Mouse (Mus musculus) C2C12 (cell line): ENCODE results near the gene Nfe2. TPM values are rescaled to one million over a fixed set of nuclear protein-coding genes. Genes with fewer than 3 reads are reported as not detected.
A peak's percentile ranks its signal among the peaks of the same experiment; 100 is the strongest.

ENCODE experiments used
- H3K27me3 ChIP-seq: one replicate; pipeline ENCODE4 v1.6.1; 2011; ENCODE audit not compliant: control insufficient read depth, insufficient read depth, insufficient read length
- H3K36me3 ChIP-seq: one replicate; pipeline ENCODE4 v1.6.1; 2011; ENCODE audit not compliant: control insufficient read depth, insufficient read depth
- H3K4me3 ChIP-seq: one replicate; pipeline ENCODE4 v1.5.1; 2011; ENCODE audit warnings: mild to moderate bottlenecking, control low read depth; ENCODE audit not compliant: poor library complexity, insufficient read depth, severe bottlenecking
- H3K79me2 ChIP-seq: one replicate; pipeline ENCODE4 v1.6.1; 2011; ENCODE audit not compliant: control insufficient read depth, insufficient read depth
- H3K79me3 ChIP-seq: one replicate; pipeline ENCODE4 v1.6.1; 2011; ENCODE audit warnings: low read depth, control low read depth
- H3ac ChIP-seq: one replicate; pipeline ENCODE3; 2011; ENCODE audit warnings: low read depth; ENCODE audit not compliant: control insufficient read depth, insufficient read length
- CEBPB ChIP-seq: IDR thresholded peaks from one replicate; pipeline ENCODE4 v1.6.1; 2011; ENCODE audit warnings: low read depth, mild to moderate bottlenecking, control low read depth, moderate library complexity
- CTCF ChIP-seq: IDR thresholded peaks from one replicate; pipeline ENCODE4 v1.5.1; 2011; ENCODE audit not compliant: control insufficient read depth, insufficient read depth, insufficient read length
- FOSL1 ChIP-seq: IDR thresholded peaks from one replicate; pipeline ENCODE4 v1.8.0; 2011; ENCODE audit warnings: mild to moderate bottlenecking, low read length; ENCODE audit not compliant: poor library complexity, insufficient read depth, severe bottlenecking
- MAX ChIP-seq: IDR thresholded peaks from one replicate; pipeline ENCODE4 v1.6.1; 2011; ENCODE audit warnings: mild to moderate bottlenecking, control low read depth
- MYOD1 ChIP-seq: IDR thresholded peaks from one replicate; pipeline ENCODE4 v1.6.1; 2011; ENCODE audit warnings: low read depth; ENCODE audit not compliant: control insufficient read depth, insufficient read length
- MYOG ChIP-seq: IDR thresholded peaks from one replicate; pipeline ENCODE4 v1.6.1; 2011; ENCODE audit not compliant: control insufficient read depth, insufficient read length; ENCODE audit errors: extremely low read depth
- USF1 ChIP-seq: IDR thresholded peaks from one replicate; pipeline ENCODE4 v1.6.1; 2011; ENCODE audit warnings: low read depth, mild to moderate bottlenecking, control low read depth, moderate library complexity
- polyA plus RNA-seq: library from polyadenylated mRNA; unstranded; fragments of >200 nt; fragmentation: generic; extraction: Trizol; gene quantifications from one replicate; pipeline ENCODE4 v1.2.1, GENCODE M21; 2012; ENCODE audit warnings: missing spikeins

The Nfe2 gene
- polyA plus RNA-seq, 1 experiment, result 0.25 TPM

GRCm38 (mm10) chr15:103237295-103237694 lies 20.9 kb downstream of the Nfe2 start:
- no peak overlapping the region for H3ac ChIP-seq
- H3K79me3 ChIP-seq, result peaks cover 86% of the 10 kb centered on the region
- H3K27me3 ChIP-seq, result no peaks in the 10 kb centered on the region
- H3K79me2 ChIP-seq, result peaks cover 90% of the 10 kb centered on the region
- TF ChIP-seq CTCF, result no peak
- TF ChIP-seq MAX, result no peak
- no peak for TF ChIP-seq MYOD1
- TF ChIP-seq CEBPB, result no peak
- no peak for TF ChIP-seq MYOG
- no peak for TF ChIP-seq FOSL1
- no peak for TF ChIP-seq USF1
- peaks cover 61% of the 10 kb centered on the region for H3K36me3 ChIP-seq
- H3K4me3 ChIP-seq, result no peak overlapping the region

GRCm38 (mm10) chr15:103233119-103233518 lies 25.1 kb downstream of the Nfe2 start:
- no peak for TF ChIP-seq FOSL1
- TF ChIP-seq CTCF, result no peak
- Histone ChIP-seq H3K4me3 (no peak overlapping the region), H3K79me3 (peaks cover 96% of the 10 kb centered on the region), H3K36me3 (peaks cover 66% of the 10 kb centered on the region), H3K79me2 (peaks cover 100% of the 10 kb centered on the region), H3K27me3 (no peaks in the 10 kb centered on the region), H3ac (no peak overlapping the region)

DNA sequence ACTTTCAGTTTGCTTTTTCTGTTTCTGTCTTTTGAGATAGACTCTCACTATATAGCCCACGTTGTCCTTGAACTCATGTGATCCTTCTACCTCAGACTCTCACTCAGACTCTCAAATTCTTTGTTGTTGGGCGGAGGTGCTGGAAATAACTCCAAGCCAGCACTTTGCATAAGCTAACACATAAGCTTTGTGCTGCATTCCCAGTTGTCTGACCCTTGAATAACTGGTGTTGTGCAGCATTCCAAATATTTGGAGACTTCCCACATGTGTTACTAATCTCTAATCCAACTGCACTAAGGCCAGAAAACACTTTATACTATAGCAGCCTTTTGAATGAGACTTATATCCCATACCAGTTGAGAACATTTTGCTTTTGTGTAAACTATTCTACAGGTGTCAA lies 29.3 kb downstream of the Nfe2 start:
- no peak overlapping the region for H3K4me3 ChIP-seq
- peaks cover 47% of the 10 kb centered on the region for H3K36me3 ChIP-seq
- peaks cover 94% of the 10 kb centered on the region for H3K79me3 ChIP-seq
- TF ChIP-seq MYOG, result no peak
- TF ChIP-seq MAX, result no peak
- TF ChIP-seq FOSL1, result no peak
- no peak for TF ChIP-seq CEBPB
- no peak for TF ChIP-seq MYOD1
- TF ChIP-seq CTCF, result no peak
- no peak for TF ChIP-seq USF1
- H3ac ChIP-seq, result no peak overlapping the region
- H3K27me3 ChIP-seq, result no peaks in the 10 kb centered on the region
- peaks cover 100% of the 10 kb centered on the region for H3K79me2 ChIP-seq

- H3K36me3 ChIP-seq, result peaks cover 39% of the 10 kb centered on the region
- no peak for TF ChIP-seq MYOG
- TF ChIP-seq CTCF, result no peak
- TF ChIP-seq FOSL1, result no peak
- TF ChIP-seq CEBPB, result no peak
- no peak for TF ChIP-seq USF1
- no peak for TF ChIP-seq MYOD1
- TF ChIP-seq MAX, result no peak
- peaks cover 94% of the 10 kb centered on the region for H3K79me3 ChIP-seq
- no peak overlapping the region for H3ac ChIP-seq
- no peak overlapping the region for H3K4me3 ChIP-seq
- no peaks in the 10 kb centered on the region for H3K27me3 ChIP-seq
- H3K79me2 ChIP-seq, result peaks cover 100% of the 10 kb centered on the region
These were observed 30.6 kb downstream of the Nfe2 start for GRCm38 (mm10) chr15:103227572-103227971.

DNA sequence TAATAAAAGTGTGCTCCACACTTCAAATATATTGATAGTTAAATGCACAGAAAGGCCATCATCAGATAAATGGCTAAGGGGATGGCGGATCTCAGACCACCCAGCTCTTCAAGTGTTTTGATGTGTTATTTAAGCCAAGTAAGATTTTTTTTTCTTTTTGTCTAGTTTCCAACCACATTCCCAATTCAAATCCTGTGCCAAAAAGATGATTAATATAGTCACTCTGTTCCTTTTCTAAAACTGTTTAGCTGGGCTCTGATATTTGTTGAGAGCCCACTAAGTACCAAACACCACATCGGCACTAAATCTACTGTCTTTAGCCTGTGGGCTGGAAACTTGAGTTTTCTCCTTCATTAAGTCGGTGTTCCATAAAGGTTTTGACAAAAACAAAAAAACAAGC lies 31.2 kb downstream of the Nfe2 start:
- peaks cover 91% of the 10 kb centered on the region for H3K79me3 ChIP-seq
- H3K27me3 ChIP-seq, result no peaks in the 10 kb centered on the region
- peaks cover 100% of the 10 kb centered on the region for H3K79me2 ChIP-seq
- no peak overlapping the region for H3ac ChIP-seq
- H3K36me3 ChIP-seq, result peaks cover 34% of the 10 kb centered on the region
- TF ChIP-seq USF1 (no peak), MYOD1 (no peak), MAX (no peak), CTCF (no peak), MYOG (no peak), FOSL1 (no peak), CEBPB (no peak)
- H3K4me3 ChIP-seq, result no peak overlapping the region

GRCm38 (mm10) chr15:103224161-103224560 lies 34.0 kb downstream of the Nfe2 start:
- H3ac ChIP-seq, result no peak overlapping the region
- TF ChIP-seq MYOG (no peak), USF1 (no peak), MYOD1 (no peak), CTCF (no peak), FOSL1 (no peak), CEBPB (no peak), MAX (no peak)
- H3K4me3 ChIP-seq, result no peak overlapping the region
- peaks cover 99% of the 10 kb centered on the region for H3K79me2 ChIP-seq
- H3K27me3 ChIP-seq, result no peaks in the 10 kb centered on the region
- peaks cover 32% of the 10 kb centered on the region for H3K36me3 ChIP-seq
- H3K79me3 ChIP-seq, result peaks cover 87% of the 10 kb centered on the region

GRCm38 (mm10) chr15:103221386-103221785 lies 36.8 kb downstream of the Nfe2 start:
- H3K4me3 ChIP-seq, result no peak overlapping the region
- peaks cover 25% of the 10 kb centered on the region for H3K36me3 ChIP-seq
- H3K79me3 ChIP-seq, result peaks cover 86% of the 10 kb centered on the region
- peaks cover 99% of the 10 kb centered on the region for H3K79me2 ChIP-seq
- no peaks in the 10 kb centered on the region for H3K27me3 ChIP-seq
- peak; percentile 64 for TF ChIP-seq CEBPB
- peak; percentile 69 for TF ChIP-seq FOSL1
- TF ChIP-seq USF1, result no peak
- peak; percentile 55 for TF ChIP-seq MAX
- TF ChIP-seq CTCF, result no peak
- TF ChIP-seq MYOG, result no peak
- no peak for TF ChIP-seq MYOD1
- H3ac ChIP-seq, result no peak overlapping the region
